Mouse (Mus musculus) heart, embryonic 14.5 days (tissue): ENCODE data around the gene Hsd17b13. TPM values are rescaled to one million over a fixed set of nuclear protein-coding genes. Genes with fewer than 3 reads are reported as not detected.
"Not testable (repeated sequence)": the region's sequence is repeated elsewhere in the genome, so short reads cannot be mapped to it uniquely, and the experiment has no call there.

ENCODE experiments used
- ATAC-seq: fragments of 200-750 bp; cut with Nextera tagmentation; 2 replicates; pipeline ENCODE4 v1.8.0; 2017; ENCODE audit warnings: low read depth, moderate TSS enrichment; ENCODE audit not compliant: insufficient number of reproducible peaks, insufficient read depth, low FRiP score
- H3K27ac ChIP-seq, 2 experiments: fragments of 200-500 bp in 1 of 2; fragments of 300-500 bp in 1 of 2; sonication (generic) in 1 of 2; replicated peaks in 1 of 2; 2 replicates each; pipeline ENCODE4 v1.5.1; 2012 to 2014; ENCODE audit warnings: low read depth in 2 of 2, low read length in 2 of 2, control low read depth in 1 of 2, mild to moderate bottlenecking in 1 of 2, mixed read lengths in 1 of 2; ENCODE audit not compliant: control insufficient read depth in 1 of 2, insufficient read depth in 1 of 2
- H3K27me3 ChIP-seq: fragments of 300-500 bp; sonication (generic); 2 replicates; pipeline ENCODE4 v1.6.1; 2014; ENCODE audit warnings: mild to moderate bottlenecking, low read length, control low read depth; ENCODE audit not compliant: control insufficient read depth, insufficient read depth
- H3K36me3 ChIP-seq: fragments of 300-500 bp; sonication (generic); 2 replicates; pipeline ENCODE4 v1.6.1; 2014; ENCODE audit warnings: mild to moderate bottlenecking, control low read depth, low read length, mixed read lengths; ENCODE audit not compliant: control insufficient read depth, insufficient read depth
- H3K4me1 ChIP-seq, 2 experiments: fragments of 200-500 bp in 1 of 2; fragments of 300-500 bp in 1 of 2; sonication (generic) in 1 of 2; 2 replicates each; pipeline ENCODE4 v1.6.1; 2012 to 2014; ENCODE audit warnings: low read length in 2 of 2, control low read depth in 1 of 2, mixed read lengths in 1 of 2; ENCODE audit not compliant: control insufficient read depth in 2 of 2, insufficient read depth in 2 of 2
- H3K4me2 ChIP-seq: fragments of 300-500 bp; sonication (generic); 2 replicates; pipeline ENCODE4 v1.6.1; 2014; ENCODE audit warnings: mild to moderate bottlenecking, low read length
- H3K4me3 ChIP-seq, 2 experiments: fragments of 200-500 bp in 1 of 2; fragments of 300-500 bp in 1 of 2; sonication (generic) in 1 of 2; 2 replicates each; pipeline ENCODE4 v1.5.1; 2012 to 2014; ENCODE audit warnings: low read length in 2 of 2, mild to moderate bottlenecking in 2 of 2, control low read depth in 1 of 2, low read depth in 1 of 2, moderate library complexity in 1 of 2; ENCODE audit not compliant: control insufficient read depth in 1 of 2, insufficient read depth in 1 of 2
- H3K9ac ChIP-seq: fragments of 300-500 bp; sonication (generic); 2 replicates; pipeline ENCODE4 v1.6.1; 2014; ENCODE audit warnings: mild to moderate bottlenecking, low read length
- H3K9me3 ChIP-seq: fragments of 300-500 bp; sonication (generic); 2 replicates; pipeline ENCODE4 v1.6.1; 2016; ENCODE audit warnings: low read length, control low read depth; ENCODE audit not compliant: control insufficient read depth
- WGBS: fragments of 180-500 bp; shearing (Covaris S2); extraction: QIAGEN DNeasy Blood & Tissue Kit; methylation state at CpG from one replicate; pipeline ENCODE4 v1.1.7; 2014; 5-methylcytosine and 5-hydroxymethylcytosine counted together
- polyA plus RNA-seq: library from polyadenylated mRNA; unstranded; fragments of >200 nt; fragmentation: Nextera tagmentation; extraction: Ambion mirVana; gene quantifications from 2 replicates; pipeline ENCODE4 v1.2.1, GENCODE M21; 2014

The Hsd17b13 gene
- polyA plus RNA-seq, result not detected in 2 replicates

GRCm38 (mm10) chr5:103977297-103977696, at the start of gene Hsd17b13:
Hsd17b13 (minus strand) TSS chr5:103977410.
- H3K9ac ChIP-seq, result no peak within 1 kb of the TSS
- no peaks in the 10 kb centered on the region for H3K27me3 ChIP-seq
- no peak within 1 kb of the TSS for H3K4me3 ChIP-seq
- WGBS, result 69% methylated on average over 4 of the region's 4 CpGs
- H3K4me1 ChIP-seq, result peaks cover 0 to under 1% of the 10 kb centered on the region in 2 experiments; a peak in 1 of 4 replicates
- no peaks in the 10 kb centered on the region for H3K9me3 ChIP-seq
- no peaks in the 10 kb centered on the region for H3K36me3 ChIP-seq
- H3K27ac ChIP-seq, result no peak within 1 kb of the TSS
- ATAC-seq, result no peak
- H3K4me2 ChIP-seq, result no peak within 1 kb of the TSS

- no peaks in the 10 kb centered on the region for H3K9me3 ChIP-seq
- H3K4me3 ChIP-seq, result no peak overlapping the region
- no peak overlapping the region for H3K27ac ChIP-seq
- peak overlapping the region; percentile 42 for H3K4me2 ChIP-seq
- no peaks in the 10 kb centered on the region for H3K36me3 ChIP-seq
- H3K4me1 ChIP-seq, result peaks cover 12 to 15% of the 10 kb centered on the region in 2 experiments
- no peak for ATAC-seq
- 0 out of 2 replicates have a peak overlapping the region, but pooled peaks have one; percentile 19 for H3K9ac ChIP-seq
- H3K27me3 ChIP-seq, result no peaks in the 10 kb centered on the region
- 30% methylated on average over 17 of the region's 17 CpGs for WGBS
Measured at GRCm38 (mm10) chr5:104025245-104025854, 48.1 kb upstream of the Hsd17b13 start.

GRCm38 (mm10) chr5:104024762-104025161, 47.6 kb upstream of the Hsd17b13 start:
- Histone ChIP-seq H3K4me1 (peaks cover 15 to 21% of the 10 kb centered on the region in 2 experiments), H3K36me3 (no peaks in the 10 kb centered on the region), H3K27me3 (no peaks in the 10 kb centered on the region), H3K4me2 (peak overlapping the region; percentile 42), H3K9ac (no peak overlapping the region), H3K27ac (no peak overlapping the region), H3K4me3 (no peak overlapping the region), H3K9me3 (no peaks in the 10 kb centered on the region)
- ATAC-seq, result no peak
- WGBS, result 43% methylated on average over 11 of the region's 11 CpGs

- 77% methylated on average over 5 of the region's 5 CpGs for WGBS
- H3K27me3 ChIP-seq, H3K9ac ChIP-seq, H3K9me3 ChIP-seq, H3K27ac ChIP-seq, H3K4me2 ChIP-seq, H3K4me3 ChIP-seq, H3K36me3 ChIP-seq, ATAC-seq: not testable (repeated sequence)
- peaks cover 16 to 27% of the 10 kb centered on the region in 2 experiments for H3K4me1 ChIP-seq
Measured at GRCm38 (mm10) chr5:104024193-104024592, 47.0 kb upstream of the Hsd17b13 start.

GRCm38 (mm10) chr5:104023289-104024020, 46.2 kb upstream of the Hsd17b13 start:
- Histone ChIP-seq H3K9ac (no peak overlapping the region), H3K36me3 (no peaks in the 10 kb centered on the region), H3K4me3 (no peak overlapping the region), H3K4me1 (peaks cover 16 to 31% of the 10 kb centered on the region in 2 experiments), H3K4me2 (no peak overlapping the region), H3K27ac (no peak overlapping the region), H3K27me3 (no peaks in the 10 kb centered on the region), H3K9me3 (no peaks in the 10 kb centered on the region)
- 77% methylated on average over 8 of the region's 8 CpGs for WGBS
- ATAC-seq, result no peak

- Histone ChIP-seq H3K4me2 (peak overlapping the region; percentile 71), H3K4me3 (peak overlapping the region; percentile 61 to 86; a peak in 3 of 4 replicates), H3K27me3 (no peaks in the 10 kb centered on the region), H3K9me3 (no peaks in the 10 kb centered on the region), H3K27ac (peak overlapping the region; percentile 12 to 83; a peak in 3 of 4 replicates), H3K4me1 (peaks cover 16 to 31% of the 10 kb centered on the region in 2 experiments), H3K9ac (peak overlapping the region; percentile 83), H3K36me3 (peaks cover 7% of the 10 kb centered on the region)
- no peak for ATAC-seq
- WGBS, result 44% methylated on average over 5 of the region's 5 CpGs
Measured at GRCm38 (mm10) chr5:104022558-104022957, 45.3 kb upstream of the Hsd17b13 start.

- H3K9ac ChIP-seq, result peak within 1 kb of the TSS; percentile 83
- ATAC-seq, result peak; percentile 94
- WGBS, result 1% methylated on average over 31 of the region's 31 CpGs
Measured at GRCm38 (mm10) chr5:104021597-104022378, 44.6 kb upstream of the Hsd17b13 start, which contains the start of gene Hsd17b11. Hsd17b11 (minus strand) TSS chr5:104021919.

More at GRCm38 (mm10) chr5:104021597-104022378, 44.6 kb upstream of the Hsd17b13 start, which contains the start of gene Hsd17b11:
- peaks cover 15% of the 10 kb centered on the region for H3K36me3 ChIP-seq
- H3K9me3 ChIP-seq, result no peaks in the 10 kb centered on the region
- H3K4me1 ChIP-seq, result peaks cover 16 to 31% of the 10 kb centered on the region in 2 experiments
- H3K4me2 ChIP-seq, result peak within 1 kb of the TSS; percentile 71
- peak within 1 kb of the TSS; percentile 61 to 86 for H3K4me3 ChIP-seq
- peak within 1 kb of the TSS; percentile 83 to 98 for H3K27ac ChIP-seq
- H3K27me3 ChIP-seq, result no peaks in the 10 kb centered on the region
